Mouse (Mus musculus): ENCODE results near the gene Kif26a. TPM values are rescaled to one million over a fixed set of nuclear protein-coding genes. Genes with fewer than 3 reads are reported as not detected.
A peak's percentile ranks its signal among the peaks of the same experiment; 100 is the strongest.

Gene Kif26a
- polyA plus RNA-seq, 1 experiment = 0.02 TPM

- no peak overlapping the region for H3ac ChIP-seq (ENCODE audit: control insufficient read depth, insufficient read length)
- peaks cover 19% of the 10 kb centered on the region for H3K27me3 ChIP-seq (ENCODE audit: control insufficient read depth, insufficient read depth, insufficient read length)
- no peak overlapping the region for H3K4me3 ChIP-seq
- H3K36me3 ChIP-seq (ENCODE audit: control insufficient read depth, insufficient read depth) = no peaks in the 10 kb centered on the region
- TF ChIP-seq TCF3 (IDR thresholded peaks at IDR 0.05; ENCODE audit: insufficient read length, low read depth) = no peak
- no peak for TF ChIP-seq REST (IDR thresholded peaks at IDR 0.05; ENCODE audit: insufficient read depth, insufficient read length)
- no peak for TF ChIP-seq E2F4 (IDR thresholded peaks at IDR 0.05; ENCODE audit: insufficient read depth)
- TF ChIP-seq USF1 (IDR thresholded peaks at IDR 0.05; ENCODE audit: low read depth) = no peak
- no peak for TF ChIP-seq TCF12 (IDR thresholded peaks at IDR 0.05; ENCODE audit: insufficient read depth, poor library complexity, severe bottlenecking)
- no peak for TF ChIP-seq MAX (IDR thresholded peaks at IDR 0.05; ENCODE audit: low read depth)
- TF ChIP-seq MYOD1 (IDR thresholded peaks at IDR 0.05; ENCODE audit: control insufficient read depth in 1 of 3, insufficient read length in 2 of 3, low read depth in 2 of 3) = no peak
- TF ChIP-seq CEBPB (IDR thresholded peaks at IDR 0.05; ENCODE audit: insufficient read depth, poor library complexity, severe bottlenecking) = no peak
- TF ChIP-seq POLR2AphosphoS2 (IDR thresholded peaks at IDR 0.05; ENCODE audit: insufficient read length, low read depth) = no peak
- TF ChIP-seq SRF (IDR thresholded peaks at IDR 0.05; ENCODE audit: control insufficient read depth, insufficient read length, low read depth) = no peak
- TF ChIP-seq POLR2A (IDR thresholded peaks at IDR 0.05; ENCODE audit: insufficient read length, low read depth) = no peak
- no peak for TF ChIP-seq MYOG (IDR thresholded peaks at IDR 0.05; ENCODE audit: control insufficient read depth in 1 of 3, insufficient read depth in 1 of 3, insufficient read length in 2 of 3, low read depth in 2 of 3)
- no peaks in the 10 kb centered on the region for H3K79me2 ChIP-seq (ENCODE audit: control insufficient read depth, insufficient read depth)
- H3K4me2 ChIP-seq (ENCODE audit: low read depth) = no peak overlapping the region
Observed at GRCm38 (mm10) chr12:112140231-112140630, 5.8 kb upstream of the Kif26a start.

GRCm38 (mm10) chr12:112140745-112141144 lies 5.3 kb upstream of the Kif26a start:
- H3K27me3 ChIP-seq (ENCODE audit: control insufficient read depth, insufficient read depth, insufficient read length) = peaks cover 25% of the 10 kb centered on the region
- H3ac ChIP-seq (ENCODE audit: control insufficient read depth, insufficient read length) = no peak overlapping the region
- TF ChIP-seq TCF12 (IDR thresholded peaks at IDR 0.05; ENCODE audit: insufficient read depth, poor library complexity, severe bottlenecking) = no peak
- TF ChIP-seq MAX (IDR thresholded peaks at IDR 0.05; ENCODE audit: low read depth) = no peak
- TF ChIP-seq MYOD1 (IDR thresholded peaks at IDR 0.05; ENCODE audit: control insufficient read depth in 1 of 3, insufficient read length in 2 of 3, low read depth in 2 of 3) = no peak
- TF ChIP-seq SRF (IDR thresholded peaks at IDR 0.05; ENCODE audit: control insufficient read depth, insufficient read length, low read depth) = no peak
- TF ChIP-seq USF1 (IDR thresholded peaks at IDR 0.05; ENCODE audit: low read depth) = no peak
- TF ChIP-seq MYOG (IDR thresholded peaks at IDR 0.05; ENCODE audit: control insufficient read depth in 1 of 3, insufficient read depth in 1 of 3, insufficient read length in 2 of 3, low read depth in 2 of 3) = no peak
- TF ChIP-seq POLR2A (IDR thresholded peaks at IDR 0.05; ENCODE audit: insufficient read length, low read depth) = no peak
- no peak for TF ChIP-seq TCF3 (IDR thresholded peaks at IDR 0.05; ENCODE audit: insufficient read length, low read depth)
- no peak for TF ChIP-seq REST (IDR thresholded peaks at IDR 0.05; ENCODE audit: insufficient read depth, insufficient read length)
- TF ChIP-seq POLR2AphosphoS2 (IDR thresholded peaks at IDR 0.05; ENCODE audit: insufficient read length, low read depth) = no peak
- TF ChIP-seq CEBPB (IDR thresholded peaks at IDR 0.05; ENCODE audit: insufficient read depth, poor library complexity, severe bottlenecking) = no peak
- no peaks in the 10 kb centered on the region for H3K36me3 ChIP-seq (ENCODE audit: control insufficient read depth, insufficient read depth)
- no peak overlapping the region for H3K4me3 ChIP-seq
- no peaks in the 10 kb centered on the region for H3K79me2 ChIP-seq (ENCODE audit: control insufficient read depth, insufficient read depth)
- no peak overlapping the region for H3K4me2 ChIP-seq (ENCODE audit: low read depth)

GRCm38 (mm10) chr12:112141300-112141699 lies 4.7 kb upstream of the Kif26a start:
- TF ChIP-seq MYOD1 (IDR thresholded peaks at IDR 0.05; ENCODE audit: control insufficient read depth in 1 of 3, insufficient read length in 2 of 3, low read depth in 2 of 3) (no peak), REST (IDR thresholded peaks at IDR 0.05; ENCODE audit: insufficient read depth, insufficient read length) (peak; percentile 82), USF1 (IDR thresholded peaks at IDR 0.05; ENCODE audit: low read depth) (no peak), MAX (IDR thresholded peaks at IDR 0.05; ENCODE audit: low read depth) (no peak)
- H3K27me3 ChIP-seq (ENCODE audit: control insufficient read depth, insufficient read depth, insufficient read length) = peaks cover 30% of the 10 kb centered on the region
- no peaks in the 10 kb centered on the region for H3K79me2 ChIP-seq (ENCODE audit: control insufficient read depth, insufficient read depth)
- H3K4me2 ChIP-seq (ENCODE audit: low read depth) = no peak overlapping the region
- no peak overlapping the region for H3ac ChIP-seq (ENCODE audit: control insufficient read depth, insufficient read length)
- H3K4me3 ChIP-seq = no peak overlapping the region
- no peaks in the 10 kb centered on the region for H3K36me3 ChIP-seq (ENCODE audit: control insufficient read depth, insufficient read depth)

- Histone ChIP-seq H3K36me3 (ENCODE audit: control insufficient read depth, insufficient read depth) (no peaks in the 10 kb centered on the region), H3K79me2 (ENCODE audit: control insufficient read depth, insufficient read depth) (no peaks in the 10 kb centered on the region), H3K27me3 (ENCODE audit: control insufficient read depth, insufficient read depth, insufficient read length) (peaks cover 50% of the 10 kb centered on the region), H3K4me3 (no peak overlapping the region), H3ac (ENCODE audit: control insufficient read depth, insufficient read length) (no peak overlapping the region), H3K4me2 (ENCODE audit: low read depth) (no peak overlapping the region)
- TF ChIP-seq MYOG (IDR thresholded peaks at IDR 0.05; ENCODE audit: control insufficient read depth in 1 of 3, insufficient read depth in 1 of 3, insufficient read length in 2 of 3, low read depth in 2 of 3) (no peak), CEBPB (IDR thresholded peaks at IDR 0.05; ENCODE audit: insufficient read depth, poor library complexity, severe bottlenecking) (no peak), POLR2AphosphoS2 (IDR thresholded peaks at IDR 0.05; ENCODE audit: insufficient read length, low read depth) (no peak), SRF (IDR thresholded peaks at IDR 0.05; ENCODE audit: control insufficient read depth, insufficient read length, low read depth) (no peak), TCF3 (IDR thresholded peaks at IDR 0.05; ENCODE audit: insufficient read length, low read depth) (no peak), USF1 (IDR thresholded peaks at IDR 0.05; ENCODE audit: low read depth) (no peak), MAX (IDR thresholded peaks at IDR 0.05; ENCODE audit: low read depth) (no peak), POLR2A (IDR thresholded peaks at IDR 0.05; ENCODE audit: insufficient read length, low read depth) (no peak), E2F4 (IDR thresholded peaks at IDR 0.05; ENCODE audit: insufficient read depth) (no peak), REST (IDR thresholded peaks at IDR 0.05; ENCODE audit: insufficient read depth, insufficient read length) (no peak), MYOD1 (IDR thresholded peaks at IDR 0.05; ENCODE audit: control insufficient read depth in 1 of 3, insufficient read length in 2 of 3, low read depth in 2 of 3) (no peak), TCF12 (IDR thresholded peaks at IDR 0.05; ENCODE audit: insufficient read depth, poor library complexity, severe bottlenecking) (no peak)
Observed at GRCm38 (mm10) chr12:112143116-112143832, 2.7 kb upstream of the Kif26a start.

Data from myocyte (in vitro differentiated cells).